Comparison of ENCODE assay signal across 11 mouse cellular contexts in the genomic region with DNA sequence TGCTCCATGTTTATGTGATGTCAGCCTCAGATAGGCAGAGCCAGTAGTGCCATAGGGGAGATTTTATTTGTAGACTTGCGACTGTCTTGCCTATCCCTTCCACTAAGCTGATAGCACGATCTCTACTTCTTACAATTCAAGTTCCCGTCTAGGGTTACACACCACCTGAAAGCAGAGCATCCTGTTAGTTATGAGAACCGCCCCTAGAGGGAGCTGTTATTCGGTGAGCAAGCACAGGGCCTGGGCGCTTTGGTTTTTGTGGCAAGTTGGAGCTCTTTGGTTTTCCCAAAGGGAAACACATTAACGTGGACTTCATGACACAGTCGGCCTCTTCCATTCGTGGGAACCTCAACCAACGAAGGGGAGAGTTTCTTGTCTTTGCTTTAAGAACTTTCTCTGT. TPM values are rescaled to one million over a fixed set of nuclear protein-coding genes. Genes with fewer than 3 reads are reported as not detected.
DNase-seq lines count a peak whose midpoint lies in the region; ATAC-seq and TF ChIP-seq lines count a peak whose summit lies in the region.
"Had no signal": no experiment of that assay in that cellular context is flagged by ENCODE, and none has a peak within 500 bp of the region (broad histone marks: within the 10 kb centered on the region; RNA-seq: fewer than 3 reads in every experiment).

No protein-coding gene starts in this region.

- no peak for TF ChIP-seq POLR2A in heart, adult 2 months (IDR thresholded peaks at IDR 0.05; ENCODE audit: insufficient read depth, low read depth, low read length)
- TF ChIP-seq POLR2A in MEL (IDR thresholded peaks at IDR 0.05; ENCODE audit: control insufficient read depth in 1 of 2, insufficient read depth in 1 of 2, low read depth in 1 of 2, low read length in 2 of 2, poor library complexity in 1 of 2), result no peak
- TF ChIP-seq POLR2A in cortical plate, adult 2 months (IDR thresholded peaks at IDR 0.05; ENCODE audit: extremely low read depth, insufficient read depth, low read length), result no peak

- ATAC-seq in megakaryocyte progenitor cell, adult 5-6 weeks (replicated peaks; ENCODE audit: poor library complexity), result peak; percentile 80

- H3K9me3 ChIP-seq in MEL (replicated peaks; ENCODE audit: insufficient read depth, low read length), result no peaks in the 10 kb centered on the region
- H3K9me3 ChIP-seq: liver, embryonic 13.5 days; stomach, embryonic 15.5 days had no signal

- no peaks in the 10 kb centered on the region for H3K36me3 ChIP-seq in heart, adult 2 months (ENCODE audit: control insufficient read depth, insufficient read depth, low read length)
- H3K36me3 ChIP-seq in MEL (ENCODE audit: control insufficient read depth in 1 of 2, insufficient read depth in 2 of 2, low read length in 2 of 2), result peaks cover 0 to 17% of the 10 kb centered on the region in 2 experiments; a peak in 3 of 4 replicates

- peak; percentile 87 for TF ChIP-seq CTCF in heart, adult 2 months (IDR thresholded peaks at IDR 0.05)
- peak; percentile 75 to 79 (median 76) for TF ChIP-seq CTCF in MEL (IDR thresholded peaks at IDR 0.05 in 2 of 3, conservative IDR thresholded peaks at IDR 0.05 in 1 of 3; ENCODE audit: control insufficient read depth in 1 of 3, insufficient read depth in 1 of 3, low read depth in 2 of 3, low read length in 3 of 3, poor library complexity in 1 of 3, severe bottlenecking in 1 of 3)
- TF ChIP-seq CTCF in cortical plate, adult 2 months (IDR thresholded peaks at IDR 0.05; ENCODE audit: extremely low read depth, insufficient read depth, low read length), result peak; percentile 57

- TF ChIP-seq EP300 in heart, adult 2 months (IDR thresholded peaks at IDR 0.05; ENCODE audit: insufficient read depth, low read depth, low read length), result no peak
- TF ChIP-seq EP300 in MEL (IDR thresholded peaks at IDR 0.05; ENCODE audit: low read depth in 1 of 2, low read length in 2 of 2), result no peak

- no peaks in the 10 kb centered on the region for H3K79me2 ChIP-seq in heart, adult 2 months (replicated peaks; ENCODE audit: control insufficient read depth, insufficient read depth, low read length)
- no peaks in the 10 kb centered on the region for H3K79me2 ChIP-seq in MEL (ENCODE audit: control insufficient read depth, insufficient read depth, low read length, poor library complexity)

- no peaks in the 10 kb centered on the region for H3K4me1 ChIP-seq in heart, adult 2 months (ENCODE audit: control insufficient read depth, insufficient read depth, low read length)
- H3K4me1 ChIP-seq in MEL (ENCODE audit: control insufficient read depth in 1 of 2, insufficient read depth in 2 of 2, low read length in 2 of 2), result peaks cover 10 to 16% of the 10 kb centered on the region in 2 experiments; a peak in 3 of 4 replicates
- H3K4me1 ChIP-seq in cortical plate, adult 2 months (ENCODE audit: control insufficient read depth, insufficient read depth, low read length), result no peaks in the 10 kb centered on the region
- H3K4me1 ChIP-seq: stomach, embryonic 15.5 days had no signal

- no peak overlapping the region for H3K4me3 ChIP-seq in heart, adult 2 months
- no peak overlapping the region for H3K4me3 ChIP-seq in MEL (ENCODE audit: control insufficient read depth in 1 of 2, insufficient read depth in 1 of 2, low read depth in 2 of 2, low read length in 2 of 2)
- no peak overlapping the region for H3K4me3 ChIP-seq in cortical plate, adult 2 months (ENCODE audit: insufficient read depth, low read length)
- H3K4me3 ChIP-seq: erythroblast, embryonic 14.5 days; liver, embryonic 13.5 days; stomach, embryonic 15.5 days had no signal

- peak; percentile 52 for TF ChIP-seq RAD21 in MEL (IDR thresholded peaks at IDR 0.05; ENCODE audit: low read depth, low read length)

- H3K27ac ChIP-seq in heart, adult 2 months, result no peak overlapping the region
- no peak overlapping the region for H3K27ac ChIP-seq in MEL (ENCODE audit: control insufficient read depth, low read depth, low read length)
- no peak overlapping the region for H3K27ac ChIP-seq in cortical plate, adult 2 months (ENCODE audit: insufficient read depth, low read length)
- H3K27ac ChIP-seq: liver, embryonic 13.5 days; stomach, embryonic 15.5 days had no signal

- H3K9ac ChIP-seq in heart, adult 2 months (ENCODE audit: low read depth, low read length), result no peak overlapping the region
- H3K9ac ChIP-seq in MEL (ENCODE audit: control insufficient read depth, low read depth, low read length, poor library complexity, severe bottlenecking), result no peak overlapping the region
- H3K9ac ChIP-seq: liver, embryonic 13.5 days; stomach, embryonic 15.5 days had no signal

- 35% methylated on average over 10 of the region's 10 CpGs for WGBS in heart, adult 2 months

- DNase-seq in heart, adult 2 months, result peak in 1 of 2 experiments; percentile 48
- DNase-seq in heart, postnatal 25 days (ENCODE audit: low spot score), result no peak
- DNase-seq in 416B (ENCODE audit: low read depth), result peak; percentile 79
- peak; percentile 85 for DNase-seq in MEL (ENCODE audit: low read depth, low spot score)
- DNase-seq in kidney, postnatal 14 days, result peak; percentile 80
- DNase-seq in yolk sac, embryonic 10.5 days (ENCODE audit: low spot score), result peak; percentile 40
- DNase-seq: liver, embryonic 13.5 days had no signal

- no peaks in the 10 kb centered on the region for H3K27me3 ChIP-seq in heart, adult 2 months (ENCODE audit: control insufficient read depth, insufficient read depth, low read length)
- no peaks in the 10 kb centered on the region for H3K27me3 ChIP-seq in MEL (ENCODE audit: control insufficient read depth in 1 of 2, insufficient read depth in 2 of 2, low read length in 2 of 2)
- H3K27me3 ChIP-seq: liver, embryonic 13.5 days; stomach, embryonic 15.5 days had no signal

- intact Hi-C loops in heart, adult 2 months (cut with DNase I), result loop anchor here (1.0 kb wide), 1 partner anchor 48 kb away; no protein-coding TSS in a partner anchor
- intact Hi-C loops in heart, postnatal 25 days (cut with DNase I), result loop anchor here (1.0 kb wide), 1 partner anchor 47 kb away; no protein-coding TSS in a partner anchor

TF ChIP-seq in MEL, 35 proteins besides CTCF, POLR2A, EP300 and RAD21 (continues in another document):
- TF ChIP-seq ZNF384 (IDR thresholded peaks at IDR 0.05; ENCODE audit: low read depth, low read length) (no peak), ZC3H11A (IDR thresholded peaks at IDR 0.05; ENCODE audit: low read depth, low read length) (no peak; the same call in 1 of the 2 replicates), SMC3 (IDR thresholded peaks at IDR 0.05; ENCODE audit: low read depth, low read length) (peak; percentile 57), HCFC1 (IDR thresholded peaks at IDR 0.05; ENCODE audit: low read depth, low read length) (0 out of 2 replicates have a peak, but pooled peaks have one; percentile 24), JUND (IDR thresholded peaks at IDR 0.05; ENCODE audit: low read depth, low read length) (no peak)

RNA-seq across cellular contexts. Expression of a gene that starts 3.3 kb away (rescaled TPM):
- not detected for total RNA-seq in heart, adult 2 months (2021)
- polyA plus RNA-seq in heart, adult 2 months (2012; rRNA removed), result not detected in 2 replicates
- total RNA-seq in heart, postnatal 25 days (2021), result not detected
- total RNA-seq in MEL (2012; rRNA removed), result not detected in 2 replicates
- polyA plus RNA-seq in MEL (2012; ENCODE audit: insufficient read depth in 1 of 2, insufficient read length in 2 of 2, low read depth in 1 of 2, low replicate concordance in 2 of 2, missing spikeins in 1 of 2), result under 1 TPM in 1 of 2 experiments, not detected in 1; 0.13 TPM
- polyA plus RNA-seq in cortical plate, adult 2 months (2012; rRNA removed), result not detected in 2 replicates
- total RNA-seq in megakaryocyte progenitor cell, adult 5-6 weeks (2015), result not detected in 2 replicates
- not detected in 2 replicates for total RNA-seq in megakaryocyte progenitor cell, adult 5-6 weeks (2017)
- polyA plus RNA-seq: erythroblast, embryonic 14.5 days; liver, embryonic 13.5 days had no signal

RNA-seq across cellular contexts. Expression of a gene that starts 9.5 kb away (rescaled TPM):
- total RNA-seq in heart, adult 2 months (2021), result 1 to 10 TPM; 8.0 to 9.2 TPM
- 7.8 and 17.2 TPM in 2 replicates for polyA plus RNA-seq in heart, adult 2 months (2012; rRNA removed)
- total RNA-seq in heart, postnatal 25 days (2021), result 1 to 10 TPM; 1.4 to 2.5 TPM
- 1.0 TPM in 1 of 2 replicates, not detected in the other for total RNA-seq in MEL (2012; rRNA removed)
- 10 to 100 TPM in 1 of 2 experiments, not detected in 1; 19.2 TPM for polyA plus RNA-seq in MEL (2012; ENCODE audit: insufficient read depth in 1 of 2, insufficient read length in 2 of 2, low read depth in 1 of 2, low replicate concordance in 2 of 2, missing spikeins in 1 of 2)
- polyA plus RNA-seq in cortical plate, adult 2 months (2012; rRNA removed), result 7.4 and 9.5 TPM in 2 replicates
- total RNA-seq in megakaryocyte progenitor cell, adult 5-6 weeks (2015), result not detected in 2 replicates
- total RNA-seq in megakaryocyte progenitor cell, adult 5-6 weeks (2017), result not detected in 2 replicates
- polyA plus RNA-seq: erythroblast, embryonic 14.5 days had no signal

RNA-seq across cellular contexts. Expression of a gene that starts 13.5 kb away (rescaled TPM):
- 10 to 100 TPM; 21.1 to 26.4 TPM for total RNA-seq in heart, adult 2 months (2021)
- polyA plus RNA-seq in heart, adult 2 months (2012; rRNA removed), result 52.0 and 55.0 TPM in 2 replicates
- total RNA-seq in heart, postnatal 25 days (2021), result 10 to 100 TPM; 22.2 to 26.8 TPM
- total RNA-seq in MEL (2012; rRNA removed), result 94.3 and 96.5 TPM in 2 replicates
- polyA plus RNA-seq in MEL (2012; ENCODE audit: insufficient read depth in 1 of 2, insufficient read length in 2 of 2, low read depth in 1 of 2, low replicate concordance in 2 of 2, missing spikeins in 1 of 2), result 10 to 100 TPM in 1 of 2 experiments, not detected in 1; 85.8 TPM
- 58.1 and 64.5 TPM in 2 replicates for polyA plus RNA-seq in cortical plate, adult 2 months (2012; rRNA removed)
- total RNA-seq in megakaryocyte progenitor cell, adult 5-6 weeks (2015), result 39.1 and 39.5 TPM in 2 replicates
- 11.2 and 20.0 TPM in 2 replicates for total RNA-seq in megakaryocyte progenitor cell, adult 5-6 weeks (2017)

RNA-seq across cellular contexts. Expression of a gene that starts 15.7 kb away (rescaled TPM):
- total RNA-seq in heart, adult 2 months (2021), result 10 to 100 TPM in 1 of 2 experiments, 1 to 10 TPM in 1; 8.0 to 10.3 TPM
- 17.9 and 31.9 TPM in 2 replicates for polyA plus RNA-seq in heart, adult 2 months (2012; rRNA removed)
- 10 to 100 TPM; 14.4 to 21.9 TPM for total RNA-seq in heart, postnatal 25 days (2021)
- 11.9 and 13.1 TPM in 2 replicates for total RNA-seq in MEL (2012; rRNA removed)
- polyA plus RNA-seq in MEL (2012; ENCODE audit: insufficient read depth in 1 of 2, insufficient read length in 2 of 2, low read depth in 1 of 2, low replicate concordance in 2 of 2, missing spikeins in 1 of 2), result 1 to 10 TPM in 1 of 2 experiments, not detected in 1; 6.9 TPM
- polyA plus RNA-seq in cortical plate, adult 2 months (2012; rRNA removed), result 250 and 313 TPM in 2 replicates
- total RNA-seq in megakaryocyte progenitor cell, adult 5-6 weeks (2015), result 1.1 and 2.7 TPM in 2 replicates
- 0.04 and 0.47 TPM in 2 replicates for total RNA-seq in megakaryocyte progenitor cell, adult 5-6 weeks (2017)

RNA-seq across cellular contexts. Expression of a gene that starts 26.6 kb away (rescaled TPM):
- 10 to 100 TPM; 20.2 to 26.0 TPM for total RNA-seq in heart, adult 2 months (2021)
- polyA plus RNA-seq in heart, adult 2 months (2012; rRNA removed), result 14.7 and 15.5 TPM in 2 replicates
- total RNA-seq in heart, postnatal 25 days (2021), result 10 to 100 TPM; 19.7 to 22.4 TPM
- not detected in 2 replicates for total RNA-seq in MEL (2012; rRNA removed)
- not detected for polyA plus RNA-seq in MEL (2012; ENCODE audit: insufficient read depth in 1 of 2, insufficient read length in 2 of 2, low read depth in 1 of 2, low replicate concordance in 2 of 2, missing spikeins in 1 of 2)
- 47.1 and 50.7 TPM in 2 replicates for polyA plus RNA-seq in cortical plate, adult 2 months (2012; rRNA removed)
- not detected in 2 replicates for total RNA-seq in megakaryocyte progenitor cell, adult 5-6 weeks (2015)
- total RNA-seq in megakaryocyte progenitor cell, adult 5-6 weeks (2017), result 0.41 TPM in 1 of 2 replicates, not detected in the other
